Mouse (Mus musculus) embryonic facial prominence, embryonic 11.5 days (tissue): ENCODE results near the gene Zfp1. TPM values are rescaled to one million over a fixed set of nuclear protein-coding genes. Genes with fewer than 3 reads are reported as not detected.

Source experiments
- ATAC-seq: fragments of 200-750 bp; cut with Nextera tagmentation; replicated peaks from 2 replicates; pipeline ENCODE4 v1.8.0; 2017; ENCODE audit warnings: low read depth; ENCODE audit not compliant: insufficient number of reproducible peaks, low FRiP score, low TSS enrichment
- DNase-seq: peaks from one replicate; pipeline ENCODE4 v3.0.0-alpha.2; 2015; ENCODE audit warnings: low spot score
- H3K27ac ChIP-seq: fragments of 300-500 bp; sonication (generic); replicated peaks from 2 replicates; pipeline ENCODE4 v1.5.1; 2014; ENCODE audit warnings: mild to moderate bottlenecking, low read depth, low read length, control low read depth
- H3K27me3 ChIP-seq: fragments of 300-500 bp; sonication (generic); 2 replicates; pipeline ENCODE4 v1.6.1; 2014; ENCODE audit warnings: mild to moderate bottlenecking, low read length, moderate library complexity, mixed read lengths; ENCODE audit not compliant: control insufficient read depth, insufficient read depth
- H3K36me3 ChIP-seq: fragments of 300-500 bp; sonication (generic); replicated peaks from 2 replicates; pipeline ENCODE4 v1.6.1; 2014; ENCODE audit warnings: low read depth, mild to moderate bottlenecking, low read length, moderate library complexity, mixed read lengths; ENCODE audit not compliant: control insufficient read depth, insufficient read depth
- H3K4me1 ChIP-seq: fragments of 300-500 bp; sonication (generic); 2 replicates; pipeline ENCODE4 v1.6.1; 2014; ENCODE audit warnings: low read length, mixed read lengths; ENCODE audit not compliant: control insufficient read depth, insufficient read depth
- H3K4me2 ChIP-seq: fragments of 300-500 bp; sonication (generic); 2 replicates; pipeline ENCODE4 v1.6.1; 2014; ENCODE audit warnings: low read depth, mild to moderate bottlenecking, control low read depth, low read length, moderate library complexity
- H3K4me3 ChIP-seq: fragments of 300-500 bp; sonication (generic); 2 replicates; pipeline ENCODE4 v1.5.1; 2014; ENCODE audit warnings: low read depth, low read length, control low read depth
- H3K9ac ChIP-seq: fragments of 300-500 bp; sonication (generic); replicated peaks from 2 replicates; pipeline ENCODE4 v1.6.1; 2014; ENCODE audit warnings: mild to moderate bottlenecking, control low read depth, low read length
- H3K9me3 ChIP-seq: fragments of 300-500 bp; sonication (generic); replicated peaks from 2 replicates; pipeline ENCODE4 v1.6.1; 2016; ENCODE audit warnings: mild to moderate bottlenecking, low read length, inconsistent platforms, mixed read lengths; ENCODE audit not compliant: control insufficient read depth
- WGBS: fragments of 180-500 bp; shearing (Covaris S2); extraction: QIAGEN DNeasy Blood & Tissue Kit; methylation state at CpG from one replicate; pipeline ENCODE4 v1.1.7; 2014; 5-methylcytosine and 5-hydroxymethylcytosine counted together
- polyA plus RNA-seq: library from polyadenylated mRNA; unstranded; fragments of >200 nt; fragmentation: Nextera tagmentation; extraction: Ambion mirVana; gene quantifications from 2 replicates; pipeline ENCODE4 v1.2.1, GENCODE M21; 2014

Gene Zfp1
- polyA plus RNA-seq, 1 experiment from 2014 or later, result 26.9 TPM

- no peaks in the 10 kb centered on the region for H3K4me1 ChIP-seq
- no peak overlapping the region for H3K9ac ChIP-seq
- DNase-seq, result no peak
- no peak overlapping the region for H3K4me2 ChIP-seq
- H3K27me3 ChIP-seq, result no peaks in the 10 kb centered on the region
- H3K4me3 ChIP-seq, result no peak overlapping the region
- no peaks in the 10 kb centered on the region for H3K9me3 ChIP-seq
- no peak overlapping the region for H3K27ac ChIP-seq
- no peaks in the 10 kb centered on the region for H3K36me3 ChIP-seq
- no peak for ATAC-seq
- 97% methylated on average over 4 of the region's 4 CpGs for WGBS
Measured at GRCm38 (mm10) chr8:111602050-111602449, 41.2 kb upstream of the Zfp1 start.

DNA sequence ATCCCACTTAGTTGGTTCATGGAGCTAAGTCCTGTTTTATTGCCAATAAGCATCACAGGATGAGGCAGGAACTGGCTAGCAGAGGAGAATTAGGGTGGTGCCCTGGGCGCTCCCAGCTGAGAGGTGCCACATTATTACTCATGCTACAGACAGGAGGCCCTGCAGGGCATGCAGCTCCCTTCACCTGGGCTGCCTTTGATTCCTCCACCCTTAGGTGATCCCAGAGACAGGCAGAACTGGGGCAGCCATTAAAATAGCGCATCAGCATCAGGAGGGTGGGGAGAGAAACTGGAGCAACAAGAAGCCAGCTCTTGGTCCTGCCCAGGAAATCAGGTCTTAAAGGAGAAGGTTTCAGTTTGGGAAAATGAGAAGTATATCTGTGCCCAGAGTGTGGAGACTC, 38.2 kb upstream of the Zfp1 start:
- no peak overlapping the region for H3K4me2 ChIP-seq
- H3K9me3 ChIP-seq, result no peaks in the 10 kb centered on the region
- no peaks in the 10 kb centered on the region for H3K4me1 ChIP-seq
- DNase-seq (no peak), ATAC-seq (no peak)
- H3K4me3 ChIP-seq, result no peak overlapping the region
- H3K27me3 ChIP-seq, result no peaks in the 10 kb centered on the region
- WGBS, result 100% methylated on average over 2 of the region's 2 CpGs
- no peaks in the 10 kb centered on the region for H3K36me3 ChIP-seq
- H3K9ac ChIP-seq, result no peak overlapping the region
- no peak overlapping the region for H3K27ac ChIP-seq

GRCm38 (mm10) chr8:111606961-111607360, 36.2 kb upstream of the Zfp1 start:
- DNase-seq (no peak), ATAC-seq (no peak)
- no peak overlapping the region for H3K27ac ChIP-seq
- no peak overlapping the region for H3K9ac ChIP-seq
- H3K9me3 ChIP-seq, result no peaks in the 10 kb centered on the region
- no peak overlapping the region for H3K4me2 ChIP-seq
- H3K4me3 ChIP-seq, result no peak overlapping the region
- H3K27me3 ChIP-seq, result no peaks in the 10 kb centered on the region
- 87% methylated on average over 9 of the region's 9 CpGs for WGBS
- H3K36me3 ChIP-seq, result no peaks in the 10 kb centered on the region
- no peaks in the 10 kb centered on the region for H3K4me1 ChIP-seq

DNA sequence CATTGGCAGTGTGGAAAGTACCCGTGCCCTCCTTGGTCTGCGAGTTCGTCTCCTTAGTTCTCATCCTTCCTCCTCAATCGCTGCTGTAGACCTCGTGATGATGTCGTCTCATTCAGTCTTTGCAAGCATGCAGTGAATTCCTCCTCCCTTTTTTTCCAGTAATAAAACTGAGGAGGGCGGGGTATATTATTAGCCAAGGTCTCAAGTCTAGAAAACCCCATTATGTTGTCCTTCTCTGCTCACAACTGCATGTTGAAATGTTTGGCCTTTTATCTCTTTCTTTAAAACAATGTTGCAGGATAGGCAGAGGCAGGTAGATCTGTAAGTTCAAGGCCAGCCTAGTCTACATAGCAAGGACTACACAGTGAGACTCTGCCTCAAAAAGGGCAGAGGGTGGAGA, 35.8 kb upstream of the Zfp1 start:
- Histone ChIP-seq H3K4me3 (no peak overlapping the region), H3K27ac (no peak overlapping the region), H3K9me3 (no peaks in the 10 kb centered on the region), H3K4me2 (no peak overlapping the region), H3K9ac (no peak overlapping the region), H3K36me3 (no peaks in the 10 kb centered on the region), H3K27me3 (no peaks in the 10 kb centered on the region), H3K4me1 (no peaks in the 10 kb centered on the region)
- DNase-seq (no peak), ATAC-seq (no peak)
- 93% methylated on average over 7 of the region's 7 CpGs for WGBS

GRCm38 (mm10) chr8:111613181-111613580, 30.0 kb upstream of the Zfp1 start:
- no peaks in the 10 kb centered on the region for H3K27me3 ChIP-seq
- H3K9me3 ChIP-seq, result no peaks in the 10 kb centered on the region
- no peak overlapping the region for H3K27ac ChIP-seq
- H3K4me1 ChIP-seq, result no peaks in the 10 kb centered on the region
- WGBS, result 85% methylated on average over 5 of the region's 5 CpGs
- H3K36me3 ChIP-seq, result no peaks in the 10 kb centered on the region
- ATAC-seq (no peak), DNase-seq (no peak)
- no peak overlapping the region for H3K4me2 ChIP-seq
- H3K9ac ChIP-seq, result no peak overlapping the region
- H3K4me3 ChIP-seq, result no peak overlapping the region

GRCm38 (mm10) chr8:111614786-111615701, 28.2 kb upstream of the Zfp1 start:
- no peaks in the 10 kb centered on the region for H3K27me3 ChIP-seq
- no peaks in the 10 kb centered on the region for H3K36me3 ChIP-seq
- 91% methylated on average over 6 of the region's 6 CpGs for WGBS
- no peaks in the 10 kb centered on the region for H3K9me3 ChIP-seq
- no peak overlapping the region for H3K27ac ChIP-seq
- ATAC-seq (no peak), DNase-seq (no peak)
- no peak overlapping the region for H3K4me2 ChIP-seq
- no peak overlapping the region for H3K9ac ChIP-seq
- no peak overlapping the region for H3K4me3 ChIP-seq
- H3K4me1 ChIP-seq, result no peaks in the 10 kb centered on the region

DNA sequence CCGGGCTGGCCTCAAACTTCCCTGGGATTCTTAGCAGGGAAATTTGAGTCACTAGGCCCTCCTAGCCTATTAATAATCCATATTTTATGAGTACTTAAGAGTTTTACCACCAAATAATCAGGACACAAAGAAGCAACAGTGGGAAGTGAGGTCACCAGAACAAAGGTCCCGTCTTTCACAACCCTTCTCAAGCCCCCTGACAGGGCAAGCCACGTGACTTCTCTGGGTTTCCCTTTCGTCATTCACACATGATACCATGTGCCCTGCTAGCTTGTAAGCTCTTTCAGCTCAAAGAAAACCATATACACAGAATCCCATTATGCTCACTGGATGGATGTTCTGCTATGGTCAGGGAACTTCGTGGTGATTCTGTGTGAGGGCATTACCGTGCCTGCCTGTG, 25.4 kb upstream of the Zfp1 start:
- Histone ChIP-seq H3K9me3 (no peaks in the 10 kb centered on the region), H3K9ac (no peak overlapping the region), H3K4me1 (no peaks in the 10 kb centered on the region), H3K36me3 (0 out of 2 replicates have a peak, but pooled peaks cover 3% of the 10 kb centered on the region), H3K4me3 (no peak overlapping the region), H3K4me2 (no peak overlapping the region), H3K27ac (no peak overlapping the region), H3K27me3 (no peaks in the 10 kb centered on the region)
- ATAC-seq (no peak), DNase-seq (no peak)
- 76% methylated on average over 6 of the region's 6 CpGs for WGBS

GRCm38 (mm10) chr8:111618273-111618672, 24.9 kb upstream of the Zfp1 start:
- H3K27ac ChIP-seq, result no peak overlapping the region
- H3K27me3 ChIP-seq, result no peaks in the 10 kb centered on the region
- 89% methylated on average over 4 of the region's 4 CpGs for WGBS
- 0 out of 2 replicates have a peak, but pooled peaks cover 3% of the 10 kb centered on the region for H3K36me3 ChIP-seq
- no peak overlapping the region for H3K9ac ChIP-seq
- no peak overlapping the region for H3K4me2 ChIP-seq
- no peaks in the 10 kb centered on the region for H3K9me3 ChIP-seq
- ATAC-seq (no peak), DNase-seq (no peak)
- no peaks in the 10 kb centered on the region for H3K4me1 ChIP-seq
- no peak overlapping the region for H3K4me3 ChIP-seq
